Mouse (Mus musculus): ENCODE measurements around the gene Gpx2. TPM values are rescaled to one million over a fixed set of nuclear protein-coding genes. Genes with fewer than 3 reads are reported as not detected.

Gene Gpx2
- total and polyA plus RNA-seq, 2 experiments from 2014 or later, result not detected

DNA sequence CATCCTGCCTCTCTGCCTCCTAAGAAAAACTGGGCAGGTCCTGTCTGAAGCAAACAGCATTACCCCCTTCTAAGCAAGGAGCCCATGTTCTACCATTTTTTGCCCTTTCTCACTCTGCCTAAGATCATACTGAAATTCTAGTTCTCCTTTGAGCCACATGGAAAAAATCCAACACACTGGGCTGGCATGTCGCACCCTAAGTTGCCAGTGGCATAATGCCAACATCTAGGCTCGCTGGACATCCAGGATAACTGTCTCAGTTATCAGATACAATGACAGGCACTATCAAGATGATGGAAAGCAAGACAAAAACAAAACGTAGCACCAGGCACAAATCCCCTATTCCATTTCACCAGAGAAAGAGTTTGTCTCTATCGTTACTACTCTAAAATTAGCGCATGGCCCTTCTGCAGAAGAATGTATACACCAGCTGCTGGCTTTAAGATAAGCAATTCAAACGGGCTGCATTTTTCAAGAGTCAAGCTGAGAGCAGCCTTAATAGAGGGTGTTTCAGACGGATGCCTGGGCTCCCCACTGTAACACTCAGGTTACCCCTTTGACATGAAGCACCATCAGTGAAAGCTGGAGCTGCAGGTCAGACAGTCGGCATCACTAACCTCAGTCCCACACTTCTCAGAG lies 4.8 kb downstream of the Gpx2 start:
- Histone ChIP-seq H3K27me3 (ENCODE audit: control insufficient read depth, insufficient read depth, low read length) (no peaks in the 10 kb centered on the region), H3K4me1 (ENCODE audit: control insufficient read depth, insufficient read depth) (peaks cover 28% of the 10 kb centered on the region), H3K36me3 (replicated peaks; ENCODE audit: control insufficient read depth, insufficient read depth, low read length) (no peaks in the 10 kb centered on the region), H3K4me3 (ENCODE audit: low read depth, low read length) (no peak overlapping the region), H3K4me2 (ENCODE audit: low read depth, low read length) (peak overlapping the region; percentile 6; the same call in 1 of the 2 replicates), H3K9me3 (replicated peaks; ENCODE audit: control insufficient read depth, low read length) (no peaks in the 10 kb centered on the region), H3K27ac (ENCODE audit: low read depth) (peak overlapping the region; percentile 74), H3K9ac (replicated peaks; ENCODE audit: low read depth, low read length) (no peak overlapping the region)
- ATAC-seq (ENCODE audit: insufficient read depth, low read depth) (peak; percentile 91), DNase-seq (ENCODE audit: low spot score) (peak; percentile 87)
- TF ChIP-seq CTCF (IDR thresholded peaks at IDR 0.05; ENCODE audit: low read depth), result no peak
- TF ChIP-seq EP300 (IDR thresholded peaks at IDR 0.05; ENCODE audit: low read depth), result no peak
- WGBS, result 12% methylated on average over 8 of the region's 8 CpGs

DNA sequence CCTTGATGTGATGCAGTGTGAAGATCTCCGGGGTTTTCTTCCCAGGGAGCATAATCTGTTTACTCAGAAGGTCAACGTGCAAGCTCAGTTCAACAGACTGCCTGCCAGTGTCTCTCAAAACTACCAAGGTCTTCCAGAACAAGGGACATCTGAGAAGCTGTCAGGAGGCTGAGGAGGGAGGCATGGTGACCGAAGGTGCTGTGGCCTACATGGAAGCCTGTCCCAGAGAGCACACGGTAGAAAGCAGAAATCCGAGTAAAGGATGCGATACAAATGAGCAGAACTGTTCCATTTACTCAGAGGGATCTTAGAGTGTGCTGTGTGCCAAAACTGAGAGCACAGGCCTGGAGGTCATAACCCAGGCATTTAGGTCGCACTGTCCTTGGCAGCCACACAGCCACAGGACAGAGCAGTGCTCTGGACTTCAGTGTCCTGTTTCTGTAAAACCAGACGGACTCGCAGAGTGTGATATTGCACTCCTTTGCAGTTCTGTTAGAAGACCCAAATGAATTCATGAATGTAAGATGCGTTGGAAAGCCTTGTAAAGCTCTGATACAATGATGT lies 11.2 kb downstream of the Gpx2 start:
- Histone ChIP-seq H3K4me1 (ENCODE audit: control insufficient read depth, insufficient read depth) (peaks cover 19% of the 10 kb centered on the region), H3K36me3 (replicated peaks; ENCODE audit: control insufficient read depth, insufficient read depth, low read length) (peaks cover 8% of the 10 kb centered on the region; the same call in 1 of the 2 replicates), H3K27me3 (ENCODE audit: control insufficient read depth, insufficient read depth, low read length) (no peaks in the 10 kb centered on the region), H3K27ac (ENCODE audit: low read depth) (peak overlapping the region; percentile 58), H3K9me3 (replicated peaks; ENCODE audit: control insufficient read depth, low read length) (no peaks in the 10 kb centered on the region), H3K4me2 (ENCODE audit: low read depth, low read length) (no peak overlapping the region), H3K9ac (replicated peaks; ENCODE audit: low read depth, low read length) (no peak overlapping the region), H3K4me3 (ENCODE audit: low read depth, low read length) (no peak overlapping the region)
- peak; percentile 60; the same call in 1 of the 2 replicates for ATAC-seq (ENCODE audit: insufficient read depth, low read depth)
- no peak for DNase-seq (ENCODE audit: low spot score)
- TF ChIP-seq CTCF (IDR thresholded peaks at IDR 0.05; ENCODE audit: low read depth) (no peak), EP300 (IDR thresholded peaks at IDR 0.05; ENCODE audit: low read depth) (no peak)
- 33% methylated on average over 10 of the region's 10 CpGs for WGBS

DNA sequence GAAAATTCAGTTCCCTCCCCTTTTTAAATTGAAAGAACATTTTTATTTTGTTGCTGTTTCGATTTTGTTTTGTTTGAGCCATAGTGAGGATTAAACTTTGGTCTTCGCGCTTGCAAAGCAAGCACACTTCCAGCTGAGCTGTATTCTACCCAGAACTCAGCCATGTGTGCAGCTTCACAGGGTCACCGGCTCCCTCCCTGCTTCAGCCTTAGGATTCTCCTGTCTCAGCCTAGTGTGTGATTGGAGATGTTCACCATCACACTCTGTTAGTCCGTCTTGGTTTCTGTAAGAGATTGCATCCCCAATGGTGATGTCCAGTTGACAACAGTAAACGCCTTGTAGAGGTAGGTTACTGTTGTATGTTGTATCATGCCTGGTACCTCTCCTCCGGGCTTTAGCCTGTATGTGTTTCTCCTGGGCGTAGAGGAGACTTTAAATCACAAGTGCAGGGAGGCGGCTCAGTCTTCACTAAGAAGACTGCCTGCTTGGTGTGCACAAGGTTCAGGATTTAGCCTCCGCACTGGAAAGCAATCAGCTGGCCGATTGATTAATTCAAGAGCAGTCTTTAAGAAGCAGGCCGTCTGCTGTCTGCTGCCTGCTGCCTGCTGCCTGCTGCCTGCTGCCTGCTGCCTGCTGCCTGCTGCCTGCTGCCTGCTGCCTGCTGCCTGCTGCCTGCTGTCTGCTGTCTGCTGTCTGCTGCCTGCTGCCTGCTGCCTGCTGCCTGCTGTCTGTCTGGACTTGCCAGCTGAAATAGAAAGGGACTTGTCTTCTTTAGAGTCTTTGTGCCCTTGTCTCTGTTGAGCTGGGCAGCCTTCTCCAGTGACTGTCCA lies 14.5 kb downstream of the Gpx2 start:
- Histone ChIP-seq H3K4me2 (ENCODE audit: low read depth, low read length) (no peak overlapping the region), H3K4me3 (ENCODE audit: low read depth, low read length) (no peak overlapping the region), H3K4me1 (ENCODE audit: control insufficient read depth, insufficient read depth) (peaks cover 8% of the 10 kb centered on the region; the same call in 1 of the 2 replicates), H3K9ac (replicated peaks; ENCODE audit: low read depth, low read length) (no peak overlapping the region; the same call in 1 of the 2 replicates), H3K27me3 (ENCODE audit: control insufficient read depth, insufficient read depth, low read length) (no peaks in the 10 kb centered on the region), H3K27ac (ENCODE audit: low read depth) (peak overlapping the region; percentile 43; the same call in 1 of the 2 replicates), H3K9me3 (replicated peaks; ENCODE audit: control insufficient read depth, low read length) (no peaks in the 10 kb centered on the region), H3K36me3 (replicated peaks; ENCODE audit: control insufficient read depth, insufficient read depth, low read length) (peaks cover 13% of the 10 kb centered on the region)
- WGBS, result 77% methylated on average over 12 of the region's 12 CpGs
- DNase-seq (ENCODE audit: low spot score) (no peak), ATAC-seq (ENCODE audit: insufficient read depth, low read depth) (no peak)
- TF ChIP-seq EP300 (IDR thresholded peaks at IDR 0.05; ENCODE audit: low read depth) (no peak), CTCF (IDR thresholded peaks at IDR 0.05; ENCODE audit: low read depth) (no peak)

DNA sequence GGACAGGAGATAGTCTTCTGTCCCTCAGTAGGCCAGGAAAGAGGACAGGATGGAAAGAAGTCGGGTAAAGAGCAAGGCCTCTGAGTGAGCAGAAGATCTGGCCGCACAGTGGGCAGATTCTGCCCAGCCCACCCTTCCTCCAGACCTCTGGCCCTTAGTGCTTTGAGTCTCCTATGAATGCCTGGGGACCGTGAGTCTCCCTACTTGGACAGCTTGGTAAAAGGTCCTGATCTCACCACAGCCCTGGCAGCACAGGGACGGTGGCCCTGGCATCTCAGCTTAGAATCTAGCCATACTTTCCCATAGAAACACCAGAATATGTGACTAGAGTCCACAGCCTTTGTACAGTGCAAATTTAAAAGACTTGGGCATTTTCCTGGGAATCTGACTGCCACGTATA lies 15.4 kb downstream of the Gpx2 start:
- peaks cover 13% of the 10 kb centered on the region for H3K36me3 ChIP-seq (replicated peaks; ENCODE audit: control insufficient read depth, insufficient read depth, low read length)
- no peak overlapping the region for H3K27ac ChIP-seq (ENCODE audit: low read depth)
- no peak for ATAC-seq (ENCODE audit: insufficient read depth, low read depth)
- no peak for DNase-seq (ENCODE audit: low spot score)
- peaks cover 8% of the 10 kb centered on the region; the same call in 1 of the 2 replicates for H3K4me1 ChIP-seq (ENCODE audit: control insufficient read depth, insufficient read depth)
- TF ChIP-seq EP300 (IDR thresholded peaks at IDR 0.05; ENCODE audit: low read depth) (no peak), CTCF (IDR thresholded peaks at IDR 0.05; ENCODE audit: low read depth) (no peak)
- no peak overlapping the region for H3K9ac ChIP-seq (replicated peaks; ENCODE audit: low read depth, low read length)
- no peaks in the 10 kb centered on the region for H3K27me3 ChIP-seq (ENCODE audit: control insufficient read depth, insufficient read depth, low read length)
- H3K4me3 ChIP-seq (ENCODE audit: low read depth, low read length), result no peak overlapping the region
- H3K4me2 ChIP-seq (ENCODE audit: low read depth, low read length), result no peak overlapping the region
- WGBS, result 86% methylated on average over 5 of the region's 5 CpGs
- no peaks in the 10 kb centered on the region for H3K9me3 ChIP-seq (replicated peaks; ENCODE audit: control insufficient read depth, low read length)

DNA sequence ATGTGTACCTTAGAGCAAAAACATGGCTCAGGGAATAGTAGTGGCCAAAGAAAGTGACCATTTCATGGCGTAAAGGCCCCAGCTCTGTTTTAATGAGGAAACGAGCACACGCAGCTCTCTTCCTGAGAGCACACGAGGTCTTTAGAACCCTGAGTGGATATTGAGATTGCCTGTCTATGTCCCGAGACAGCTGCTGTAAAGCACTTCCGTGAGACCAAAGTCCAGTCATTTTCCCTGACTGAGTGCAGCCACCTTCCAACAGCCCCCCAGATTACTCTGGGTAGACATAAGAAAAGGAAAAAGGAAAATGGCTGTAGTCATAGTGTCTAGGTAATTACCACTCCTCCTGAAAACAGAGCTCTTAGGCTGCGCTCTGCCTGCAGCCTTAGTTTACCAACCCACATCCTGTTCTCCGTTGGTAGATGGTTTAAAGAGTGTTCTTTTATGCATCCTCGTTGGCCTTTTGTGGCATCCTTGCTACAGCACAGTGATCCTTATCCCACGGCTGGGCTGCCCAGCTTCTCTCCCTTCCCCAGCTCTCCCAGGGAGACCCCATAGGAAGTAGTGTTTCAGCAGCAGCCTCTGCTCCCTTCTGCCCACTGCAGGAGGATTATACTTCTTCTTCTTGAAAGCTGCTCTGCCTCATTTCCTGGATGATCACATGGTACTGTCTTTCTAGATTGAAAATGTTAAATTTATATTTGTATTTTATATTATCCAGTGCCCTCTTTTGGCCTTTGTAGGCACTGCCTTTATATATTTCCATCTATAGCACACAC lies 16.9 kb downstream of the Gpx2 start:
- no peak for TF ChIP-seq EP300 (IDR thresholded peaks at IDR 0.05; ENCODE audit: low read depth)
- TF ChIP-seq CTCF (IDR thresholded peaks at IDR 0.05; ENCODE audit: low read depth), result no peak
- Histone ChIP-seq H3K27me3 (ENCODE audit: control insufficient read depth, insufficient read depth, low read length) (no peaks in the 10 kb centered on the region), H3K9ac (replicated peaks; ENCODE audit: low read depth, low read length) (no peak overlapping the region), H3K36me3 (replicated peaks; ENCODE audit: control insufficient read depth, insufficient read depth, low read length) (peaks cover 13% of the 10 kb centered on the region), H3K27ac (ENCODE audit: low read depth) (no peak overlapping the region), H3K4me1 (ENCODE audit: control insufficient read depth, insufficient read depth) (no peaks in the 10 kb centered on the region), H3K9me3 (replicated peaks; ENCODE audit: control insufficient read depth, low read length) (no peaks in the 10 kb centered on the region), H3K4me2 (ENCODE audit: low read depth, low read length) (no peak overlapping the region), H3K4me3 (ENCODE audit: low read depth, low read length) (no peak overlapping the region)
- no peak for DNase-seq (ENCODE audit: low spot score)
- no peak for ATAC-seq (ENCODE audit: insufficient read depth, low read depth)
- 82% methylated on average over 10 of the region's 10 CpGs for whole genome bisulfite sequencing
